Mouse (Mus musculus) cerebellum, adult 2 months (tissue): ENCODE measurements around the gene Tet3. TPM values are rescaled to one million over a fixed set of nuclear protein-coding genes. Genes with fewer than 3 reads are reported as not detected.

Source experiments
- DNase-seq, 2 experiments: peaks; one replicate each; pipeline ENCODE4 v3.0.0; 2021
- H3K27ac ChIP-seq: fragments of 200-500 bp; 2 replicates; pipeline ENCODE4 v1.5.1; 2012; ENCODE audit warnings: low read length, control low read depth, inconsistent platforms; ENCODE audit not compliant: insufficient read depth
- H3K27me3 ChIP-seq: fragments of 200-500 bp; 2 replicates; pipeline ENCODE4 v1.6.1; 2012; ENCODE audit warnings: inconsistent platforms, mild to moderate bottlenecking, low read length, moderate library complexity; ENCODE audit not compliant: control insufficient read depth, insufficient read depth
- H3K4me1 ChIP-seq: fragments of 200-500 bp; 2 replicates; pipeline ENCODE4 v1.6.1; 2011; ENCODE audit warnings: low read length; ENCODE audit not compliant: control insufficient read depth, insufficient read depth
- H3K4me3 ChIP-seq: fragments of 200-500 bp; replicated peaks from 2 replicates; pipeline ENCODE3; 2011; ENCODE audit warnings: mild to moderate bottlenecking, low read depth, low read length, control low read depth; ENCODE audit not compliant: insufficient read depth
- CTCF ChIP-seq: fragments of 200-500 bp; IDR thresholded peaks from 2 replicates; pipeline ENCODE4 v1.5.1; 2011; ENCODE audit warnings: low read depth, mild to moderate bottlenecking, control low read depth, low read length, moderate library complexity, borderline replicate concordance; ENCODE audit not compliant: insufficient read depth
- POLR2A ChIP-seq: fragments of 200-500 bp; IDR thresholded peaks from 2 replicates; pipeline ENCODE4 v1.6.1; 2011; ENCODE audit warnings: low read length, control low read depth, borderline replicate concordance; ENCODE audit not compliant: insufficient read depth
- WGBS: fragments of 180-500 bp; shearing (Covaris S2); methylation state at CpG from one replicate; pipeline ENCODE4 v1.1.7; 2018; 5-methylcytosine and 5-hydroxymethylcytosine counted together
- polyA plus RNA-seq: library from polyadenylated mRNA; depleted of rRNA; stranded (reverse); fragments of >200 nt; gene quantifications from 2 replicates; pipeline ENCODE4 v1.2.3, GENCODE M21; 2012; rRNA removed

The Tet3 gene
- 22.5 and 24.7 TPM in 2 replicates for polyA plus RNA-seq

DNA sequence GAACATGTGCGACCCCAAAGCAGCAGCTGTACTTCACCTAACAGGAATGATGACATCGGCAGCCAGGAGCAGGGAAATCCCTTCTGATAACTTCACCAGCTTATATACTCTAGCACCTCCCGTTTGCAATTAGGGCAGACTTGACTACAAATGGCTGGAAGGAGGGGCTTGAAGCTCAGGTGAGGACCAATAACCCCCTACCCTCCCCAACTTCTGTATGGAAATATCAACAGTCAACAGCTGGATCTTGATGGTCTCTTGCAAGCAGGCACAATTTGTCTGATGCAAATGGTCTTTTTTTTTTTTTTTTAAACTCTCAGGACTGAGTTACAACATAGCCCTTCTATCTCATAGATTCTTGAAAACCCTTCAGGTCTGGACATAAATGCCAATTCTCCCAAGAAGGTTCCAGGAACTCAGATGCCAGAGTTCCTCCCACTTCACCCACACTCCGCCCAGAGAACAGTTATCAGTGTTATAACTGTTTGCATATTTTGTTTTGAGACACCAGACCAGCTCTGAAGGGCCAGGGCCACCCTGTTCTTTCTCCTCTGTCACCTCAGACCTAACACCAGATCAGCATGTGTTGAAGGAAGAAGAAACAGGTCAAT lies at the start of gene Tet3:
Gene Tet3, minus strand, starts transcription at position 51 of the 611 bp plus-strand sequence.
- Histone ChIP-seq H3K4me3 (no peak within 1 kb of the TSS), H3K27me3 (no peaks in the 10 kb centered on the region; the same call in 1 of the 2 replicates), H3K4me1 (peaks cover 14% of the 10 kb centered on the region), H3K27ac (no peak within 1 kb of the TSS)
- whole genome bisulfite sequencing, result 86% methylated on average over 4 of the region's 4 CpGs
- TF ChIP-seq POLR2A (no peak), CTCF (no peak)
- no peak for DNase-seq

GRCm38 (mm10) chr6:83507168-83507546 lies 48.3 kb upstream of the Tet3 start:
- Histone ChIP-seq H3K4me3 (peak overlapping the region; percentile 71), H3K4me1 (peaks cover 19% of the 10 kb centered on the region), H3K27me3 (no peaks in the 10 kb centered on the region), H3K27ac (peak overlapping the region; percentile 16; the same call in 1 of the 2 replicates)
- no peak for DNase-seq
- WGBS, result 20% methylated on average over 6 of the region's 6 CpGs
- no peak for TF ChIP-seq POLR2A
- TF ChIP-seq CTCF, result no peak

DNA sequence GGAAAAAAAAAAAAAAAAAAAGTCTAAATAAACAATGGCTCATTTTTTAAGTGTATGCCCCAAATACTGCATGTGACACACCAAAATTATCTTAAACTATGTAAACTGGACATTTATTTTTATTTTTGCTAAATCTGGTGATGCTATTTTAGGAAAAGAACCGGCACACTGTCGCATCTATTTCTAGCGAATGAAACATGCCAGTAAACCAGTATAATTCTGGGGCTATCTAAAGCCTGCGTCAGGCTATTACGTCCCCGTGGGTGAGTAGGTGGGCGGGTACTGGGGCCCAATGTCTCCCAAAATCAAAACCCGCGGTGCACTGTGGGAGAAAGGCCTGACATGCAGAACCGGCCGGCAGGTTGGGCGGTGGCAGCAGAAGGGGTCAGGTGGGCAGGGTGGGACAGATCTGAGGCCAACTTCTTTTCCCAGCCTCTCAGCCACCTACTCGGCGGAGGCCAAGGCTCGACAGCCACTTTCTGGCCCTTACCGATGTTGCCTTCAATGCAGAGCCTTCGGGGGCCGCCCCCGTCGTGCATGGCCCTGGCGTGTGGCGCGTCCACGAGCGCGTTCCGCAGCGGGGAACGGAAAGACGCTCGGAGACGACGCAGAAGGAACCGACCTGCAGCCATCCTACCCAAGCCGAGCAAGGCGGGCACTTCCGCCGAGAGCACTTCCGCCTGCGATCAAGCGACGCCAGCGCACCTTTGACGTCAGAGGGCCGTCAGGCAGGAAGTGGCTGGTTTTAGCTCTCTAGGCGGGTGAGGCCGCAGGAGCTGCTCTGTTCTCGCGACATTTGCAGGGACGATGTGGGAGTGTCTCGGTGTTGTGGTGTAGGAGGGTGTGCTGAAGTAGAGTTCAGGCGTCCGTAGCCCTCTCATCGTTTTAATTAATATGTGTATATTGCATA lies 47.6 kb upstream of the Tet3 start, which contains the start of gene Dguok:
Gene Dguok, minus strand, starts transcription at position 712 of the 910 bp plus-strand sequence.
- Histone ChIP-seq H3K4me3 (peak within 1 kb of the TSS; percentile 71), H3K4me1 (peaks cover 24% of the 10 kb centered on the region), H3K27me3 (no peaks in the 10 kb centered on the region), H3K27ac (peak within 1 kb of the TSS; percentile 93)
- peak; percentile 97 to 99 for DNase-seq
- TF ChIP-seq CTCF (no peak), POLR2A (peak; percentile 80; the same call in 1 of the 2 replicates)
- WGBS, result under 1% methylated on average over 54 of the region's 54 CpGs

DNA sequence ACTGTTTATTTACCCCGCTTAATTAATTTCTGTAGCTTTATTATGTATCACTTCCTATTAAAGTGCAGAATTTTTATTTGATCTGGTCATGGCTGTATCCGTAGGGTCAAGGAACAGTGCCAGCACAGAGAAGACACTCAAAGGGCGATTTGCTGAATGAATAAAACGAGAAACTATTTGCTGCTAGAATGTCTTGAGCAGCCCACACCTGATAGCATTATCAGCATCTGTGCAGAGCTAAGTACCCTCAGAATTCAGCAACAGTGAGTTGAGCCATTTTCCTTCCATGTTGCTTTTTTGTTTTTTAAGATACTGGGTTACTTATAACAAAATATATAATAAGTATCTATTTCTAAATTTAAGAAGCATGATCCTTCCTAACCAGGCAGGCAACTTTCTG lies 46.7 kb upstream of the Tet3 start:
- H3K27ac ChIP-seq, result peak overlapping the region; percentile 33; the same call in 1 of the 2 replicates

GRCm38 (mm10) chr6:83503361-83503760 lies 44.5 kb upstream of the Tet3 start:
- H3K27ac ChIP-seq, result peak overlapping the region; percentile 7; the same call in 1 of the 2 replicates
- no peak for DNase-seq
- 74% methylated on average over 3 of the region's 3 CpGs for WGBS
- TF ChIP-seq POLR2A (no peak), CTCF (no peak)
- no peak overlapping the region for H3K4me3 ChIP-seq
- H3K4me1 ChIP-seq, result peaks cover 22% of the 10 kb centered on the region
- H3K27me3 ChIP-seq, result no peaks in the 10 kb centered on the region

More for the DNA sequence above, 46.7 kb upstream of the Tet3 start:
- Histone ChIP-seq H3K27me3 (no peaks in the 10 kb centered on the region), H3K4me3 (no peak overlapping the region), H3K4me1 (peaks cover 24% of the 10 kb centered on the region)
- no peak for DNase-seq
- WGBS, result 80% methylated on average over 4 of the region's 4 CpGs
- no peak for TF ChIP-seq CTCF
- no peak for TF ChIP-seq POLR2A

DNA sequence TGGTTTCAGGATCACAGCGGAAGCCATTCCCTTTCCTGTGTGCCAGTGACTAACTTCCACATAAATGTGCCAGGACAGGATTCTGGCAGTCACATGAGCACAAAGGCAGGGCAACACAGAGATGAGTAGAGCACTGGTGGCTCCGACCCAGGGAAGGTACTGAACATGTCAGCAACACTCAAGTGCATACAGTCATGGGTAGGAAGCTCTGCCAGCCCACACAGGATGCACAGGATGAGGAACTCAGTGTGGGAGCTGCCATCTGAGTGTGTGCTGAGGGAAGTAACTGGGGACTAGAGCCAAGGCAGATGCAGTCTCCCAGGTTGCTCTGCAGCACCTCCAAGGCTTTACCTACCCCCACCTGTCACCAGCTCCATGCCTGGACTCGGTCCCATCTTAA lies 43.8 kb upstream of the Tet3 start:
- TF ChIP-seq POLR2A (no peak), CTCF (no peak)
- Histone ChIP-seq H3K27me3 (no peaks in the 10 kb centered on the region), H3K4me3 (no peak overlapping the region), H3K4me1 (peaks cover 29% of the 10 kb centered on the region), H3K27ac (peak overlapping the region; percentile 15)
- 20% methylated on average over 3 of the region's 3 CpGs for WGBS
- DNase-seq, result peak; percentile 51 to 55

DNA sequence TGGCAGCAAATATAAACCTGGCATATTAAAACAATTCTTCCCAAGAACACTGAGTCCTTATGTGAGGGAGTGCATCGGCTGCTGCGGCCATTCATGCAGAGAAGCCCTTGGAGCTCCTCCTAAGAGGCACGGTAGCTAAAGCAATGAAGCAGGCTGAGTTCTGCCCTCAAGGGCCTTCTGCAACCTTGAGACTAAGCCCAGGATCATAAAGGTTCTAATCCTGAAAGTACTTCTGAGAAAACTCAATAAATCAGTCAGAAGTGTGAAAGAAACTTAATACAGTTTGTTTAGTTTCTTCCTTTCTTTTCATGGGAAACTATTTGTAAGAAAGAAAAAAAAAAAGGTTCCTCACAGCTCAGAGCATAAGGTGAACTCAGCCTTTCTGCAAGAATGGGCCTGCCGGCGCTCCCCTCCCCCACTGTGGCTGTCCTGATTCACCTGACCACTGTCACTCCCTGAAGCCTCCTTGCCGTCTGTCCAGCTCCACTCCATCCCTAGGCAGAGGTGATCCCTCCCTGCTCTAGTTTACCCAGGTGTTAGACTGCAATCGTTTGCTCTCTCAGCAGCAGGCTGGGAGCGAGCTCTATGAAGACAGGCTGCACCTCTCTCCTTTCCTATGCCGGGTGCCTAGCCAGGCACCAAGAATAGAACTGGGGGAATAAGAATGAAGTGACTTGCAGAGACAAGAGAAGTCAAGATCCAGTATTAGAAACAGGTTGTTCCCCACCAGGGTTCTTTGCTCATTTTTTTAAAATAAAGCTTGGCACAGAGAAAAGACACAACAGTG lies 42.8 kb upstream of the Tet3 start:
- WGBS, result 37% methylated on average over 9 of the region's 9 CpGs
- Histone ChIP-seq H3K4me3 (no peak overlapping the region), H3K27me3 (no peaks in the 10 kb centered on the region), H3K4me1 (peaks cover 34% of the 10 kb centered on the region), H3K27ac (peak overlapping the region; percentile 87)
- TF ChIP-seq CTCF (no peak), POLR2A (no peak)
- DNase-seq, result peak in 1 of 2 experiments; percentile 34
